Mouse (Mus musculus): ENCODE measurements at regions not wholly inside any gene's neighbourhood (a gene's known extent, or its start where the extent isn't known, plus 50 kb on each side); places are given as distances from the start of the nearest gene placed in this dataset.

DNA sequence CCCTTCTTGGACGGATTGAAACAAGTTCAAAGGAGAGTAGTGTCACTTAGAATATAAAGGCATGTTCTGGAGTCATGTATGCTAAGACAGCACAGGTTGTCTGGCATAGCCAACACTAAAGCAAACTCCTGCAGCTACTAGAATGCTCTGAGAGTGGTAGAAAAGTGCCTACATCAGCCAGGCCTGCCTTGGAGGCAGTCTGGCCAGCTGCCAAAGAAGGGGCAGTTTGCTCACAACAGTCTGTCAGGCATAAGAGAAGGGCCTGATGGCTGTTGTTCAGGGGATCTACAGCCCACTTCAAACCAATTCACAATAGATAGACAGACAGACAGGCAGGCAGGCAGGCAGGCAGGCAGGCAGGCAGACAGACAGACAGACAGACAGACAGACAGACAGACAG is 136.5 kb upstream of the Dap start:
- no peak for DNase-seq

DNA sequence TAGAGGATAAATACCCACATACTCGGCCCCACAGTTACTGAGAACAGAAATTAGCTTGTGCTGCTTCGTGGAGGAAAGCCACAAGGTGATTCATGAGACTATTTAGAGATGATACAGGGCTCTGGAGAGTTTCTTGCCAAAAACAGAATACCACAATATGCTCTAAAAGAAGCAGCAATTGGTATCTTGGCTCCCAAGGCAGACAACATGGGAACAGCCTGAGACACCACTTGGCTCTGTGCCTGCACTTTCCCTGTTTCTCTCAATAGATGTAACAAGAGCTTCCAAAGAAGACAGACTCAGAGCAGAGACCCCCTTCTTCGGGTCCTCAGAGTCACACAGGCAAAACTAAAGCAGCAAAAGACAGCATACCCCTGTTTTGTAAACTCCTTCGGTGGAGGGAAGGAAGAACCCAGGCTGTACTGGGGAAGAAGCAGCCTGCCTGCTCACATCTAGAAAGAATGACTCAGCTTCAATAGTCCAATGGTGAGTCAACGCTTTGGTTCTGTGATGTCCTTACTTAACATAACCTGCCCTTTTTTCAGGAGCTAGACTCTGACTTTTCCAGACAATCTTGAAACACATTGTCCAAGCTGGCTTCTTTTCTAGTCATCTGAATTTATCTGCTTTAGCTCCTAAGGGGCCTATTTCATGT is 132.1 kb upstream of the Dap start:
- no peak for DNase-seq

DNA sequence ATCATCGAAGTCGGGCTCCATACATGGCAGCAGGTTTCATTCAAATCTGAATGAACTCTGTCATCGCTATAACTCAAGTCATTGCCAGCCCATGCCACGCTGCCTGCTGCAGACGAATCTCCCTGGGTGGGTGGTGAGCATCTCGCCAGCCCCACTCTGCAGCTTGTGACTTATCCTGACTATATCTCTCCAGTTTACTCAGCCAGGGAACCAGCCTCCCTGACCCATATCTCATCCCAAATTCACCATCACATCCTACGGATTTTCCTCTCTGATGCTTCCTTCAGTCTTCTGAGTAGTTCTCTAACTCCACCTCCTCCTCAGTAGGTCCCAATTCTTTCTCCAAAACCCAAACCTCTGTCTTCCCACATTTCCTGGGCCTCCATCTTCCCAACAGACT is 127.9 kb upstream of the Dap start:
- no peak for DNase-seq

DNA sequence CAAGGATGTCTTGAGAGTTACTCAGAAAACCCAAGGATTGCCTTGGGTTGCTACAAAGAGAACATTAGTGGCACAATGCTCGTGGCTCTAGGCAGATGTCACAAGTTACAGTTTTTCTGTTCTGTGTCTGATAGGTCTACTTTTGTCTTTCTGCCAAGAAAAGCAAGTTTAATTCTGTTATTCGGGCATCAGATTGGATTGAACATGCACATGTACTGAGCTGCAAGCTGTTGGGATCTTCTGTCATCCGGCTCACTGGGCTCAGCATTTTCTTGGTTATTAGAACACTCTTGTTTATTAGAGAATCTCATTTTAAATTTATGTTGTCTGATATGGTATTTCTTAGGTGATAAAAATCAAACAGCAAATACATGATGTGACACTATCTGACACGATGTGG is 126.8 kb upstream of the Dap start:
- DNase-seq: no peak

DNA sequence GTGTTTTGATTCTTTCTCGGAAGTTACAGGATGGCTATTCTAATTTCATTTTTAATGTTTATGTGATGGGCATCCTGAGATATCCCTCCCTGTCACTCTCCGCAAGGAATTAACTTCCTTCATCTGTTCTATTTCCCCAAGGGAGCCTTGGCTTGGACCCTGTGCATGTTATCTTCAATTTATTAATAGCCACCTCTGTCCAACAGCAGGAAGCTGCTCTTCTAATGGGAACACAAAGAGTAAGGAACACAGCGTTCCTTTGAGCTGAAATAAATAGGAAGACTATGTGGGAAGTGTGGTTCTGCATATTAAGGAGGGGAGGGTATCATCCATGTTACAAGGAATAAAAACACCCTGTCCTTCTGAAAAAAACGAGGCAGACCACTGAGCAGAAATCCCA is 119.4 kb upstream of the Dap start:
- DNase-seq: no peak

DNA sequence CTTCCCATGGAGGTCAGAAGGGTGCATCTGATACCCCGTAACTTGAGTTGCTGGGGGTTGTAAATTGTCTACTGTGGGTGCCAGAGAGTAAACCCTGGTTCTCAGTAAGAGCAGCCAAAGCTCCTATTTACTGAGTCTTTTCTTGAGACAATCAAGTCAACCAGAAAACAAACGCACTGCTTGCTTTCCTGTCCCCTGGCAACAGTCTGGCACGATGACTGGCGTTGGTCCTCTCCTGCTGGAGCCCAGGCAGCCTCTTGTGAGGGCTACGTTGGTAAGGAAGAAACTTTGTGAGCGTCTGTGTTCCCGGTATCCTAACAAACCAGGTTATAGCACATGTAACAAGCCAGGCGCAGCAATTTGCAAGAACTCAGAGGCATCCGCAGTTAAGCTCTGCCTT is 117.2 kb upstream of the Dap start:
- DNase-seq: no peak

DNA sequence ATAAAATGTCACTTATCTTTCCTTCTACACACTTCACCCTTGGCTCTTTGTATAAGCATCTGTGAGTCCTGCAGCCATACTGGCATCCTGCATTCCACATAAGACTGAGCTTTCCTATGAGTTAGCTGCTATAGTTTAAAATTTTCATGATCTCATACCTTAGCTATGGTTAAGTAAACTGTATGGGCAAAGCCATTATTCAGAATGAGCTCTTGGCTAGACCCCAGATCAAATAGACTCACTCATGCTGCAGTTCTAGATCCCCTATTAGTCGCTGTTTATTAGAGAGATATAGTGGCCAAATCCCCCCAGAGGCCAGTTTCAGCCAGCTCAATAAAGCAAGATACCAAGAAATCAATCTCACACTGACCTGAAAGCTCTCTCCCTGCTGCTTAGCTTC is 110.9 kb upstream of the Dap start:
- DNase-seq: no peak

DNA sequence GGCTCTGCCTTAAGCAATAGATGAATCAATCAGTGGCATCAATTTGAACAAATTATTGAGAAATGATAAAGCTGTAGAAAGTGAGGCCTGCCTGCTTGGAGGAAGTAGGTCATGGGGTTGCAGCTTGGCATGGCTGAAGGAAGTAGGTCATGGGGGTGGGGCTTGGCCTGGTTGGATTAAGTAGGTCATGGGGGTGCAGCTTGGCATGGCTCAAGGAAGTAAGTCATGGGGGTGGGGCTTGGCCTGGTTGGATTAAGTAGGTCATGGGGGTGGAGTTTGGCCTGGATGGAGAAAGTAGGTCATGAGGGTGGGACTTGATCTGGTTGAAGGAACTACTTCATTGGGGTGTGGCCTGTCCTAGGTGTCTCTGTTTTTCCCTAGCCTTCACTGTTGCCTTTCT is 106.8 kb upstream of the Dap start:
- no peak for DNase-seq

DNA sequence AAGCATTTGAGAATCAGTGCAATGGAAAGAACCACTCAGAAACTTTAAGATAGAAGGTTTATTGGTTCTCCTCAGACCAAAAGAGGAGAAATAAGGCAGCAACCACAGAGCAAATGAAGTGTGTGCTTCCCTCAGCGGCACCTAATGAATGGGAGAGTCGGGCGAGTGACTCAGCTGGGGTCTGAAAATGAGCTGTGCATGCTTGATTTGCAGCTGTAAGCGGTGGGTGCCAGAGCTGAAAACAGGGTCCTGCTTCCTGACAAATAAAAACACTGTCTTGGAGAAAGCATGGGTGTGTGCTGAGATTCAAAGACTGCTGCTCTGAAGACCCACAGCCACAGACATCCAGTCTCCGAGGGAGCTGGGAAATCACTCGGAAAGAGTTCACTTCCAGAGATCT is 104.0 kb upstream of the Dap start:
- DNase-seq: no peak

DNA sequence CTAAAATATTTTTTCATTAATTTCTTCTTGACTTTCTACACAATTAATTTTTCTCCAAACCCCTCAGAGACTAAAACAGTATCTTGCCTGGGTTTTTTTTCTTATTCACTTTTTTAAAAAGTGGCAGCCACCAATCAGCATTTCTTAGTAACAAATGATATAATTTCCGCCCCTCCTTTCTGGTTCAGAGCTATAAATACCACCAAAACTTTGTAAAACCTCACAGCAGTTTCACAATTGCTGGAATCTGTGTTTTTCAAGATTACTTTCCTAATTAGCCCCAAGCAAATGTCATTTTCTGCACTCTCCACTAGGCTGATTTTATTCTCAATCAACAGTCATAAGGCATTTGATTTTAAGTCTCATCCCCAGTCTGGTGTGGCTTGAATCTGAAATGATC is 98.3 kb upstream of the Dap start:
- no peak for DNase-seq

DNA sequence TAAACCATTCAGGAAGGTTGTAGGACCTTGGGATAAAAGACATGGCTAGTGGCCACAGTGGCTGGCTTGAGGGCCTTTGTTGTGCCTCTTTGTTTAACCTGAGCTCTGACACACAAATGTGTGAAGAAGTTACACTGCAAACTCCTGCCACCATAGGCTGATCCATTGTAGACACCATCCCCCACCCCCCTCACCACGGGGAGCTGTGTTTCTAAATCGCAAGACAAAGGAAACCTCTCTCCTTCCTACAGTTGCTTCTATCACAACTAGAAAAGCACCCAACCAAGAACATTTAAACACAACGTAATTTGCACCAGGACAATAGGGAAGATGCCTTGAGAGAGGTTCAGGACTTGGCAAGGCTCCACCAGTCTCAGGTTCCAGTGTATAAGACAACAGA is 97.1 kb upstream of the Dap start:
- no peak for DNase-seq

DNA sequence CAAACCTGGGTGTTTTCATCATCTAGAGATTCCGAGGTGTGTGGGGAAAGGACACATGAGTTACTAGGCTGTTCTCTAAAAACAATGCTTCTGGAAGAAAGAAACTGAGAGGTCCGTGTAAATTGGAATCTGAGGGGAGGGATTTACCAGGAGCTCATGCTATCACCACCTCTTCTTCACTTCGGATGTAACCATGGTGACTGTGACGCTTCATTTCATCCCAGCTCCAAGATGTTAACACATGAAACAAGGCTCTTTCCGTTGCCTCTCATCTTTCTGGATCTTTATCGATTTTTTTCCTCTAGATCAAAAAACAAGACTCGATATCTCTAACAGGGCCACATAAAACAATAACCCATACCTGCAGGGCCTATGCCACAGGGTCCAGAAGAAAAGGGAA is 89.2 kb upstream of the Dap start:
- DNase-seq: no peak

DNA sequence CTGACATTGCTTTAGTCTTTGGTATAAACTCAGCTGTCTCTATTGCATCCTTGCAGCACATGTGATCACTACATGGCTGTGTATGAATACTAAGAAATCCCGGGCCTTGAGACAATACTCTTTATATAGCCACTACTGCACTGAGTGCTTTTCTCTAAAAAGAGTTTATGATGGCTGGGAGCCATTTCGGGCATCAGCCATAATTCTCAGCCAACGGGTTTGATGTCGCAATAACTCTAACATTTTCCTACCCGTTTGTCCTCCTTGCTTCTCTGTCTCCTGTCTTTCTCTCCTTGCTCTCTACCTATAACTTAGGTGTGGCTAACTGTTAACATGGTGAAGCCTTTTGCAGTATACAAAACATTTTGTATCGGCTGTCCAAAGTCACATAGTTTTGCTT is 85.5 kb upstream of the Dap start:
- DNase-seq: no peak

DNA sequence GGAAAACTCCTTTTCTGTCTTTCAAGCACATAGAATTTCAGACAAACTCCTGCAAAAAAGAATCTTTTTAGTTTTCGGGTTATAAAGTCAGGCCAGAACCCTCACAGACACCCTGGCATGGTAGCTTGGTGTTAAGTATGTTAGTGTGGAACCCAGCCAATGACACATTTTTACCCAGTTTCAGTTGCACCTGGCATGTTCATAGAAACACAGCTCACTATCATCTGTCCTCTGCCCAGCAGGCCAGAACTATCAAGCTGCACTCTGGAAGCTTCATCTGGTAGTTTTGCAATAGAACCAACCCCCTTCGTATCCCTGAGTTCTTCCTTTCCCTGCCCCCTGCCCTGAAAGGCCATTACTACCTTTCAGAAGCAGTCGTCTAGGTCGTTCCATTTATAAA is 82.4 kb upstream of the Dap start:
- DNase-seq: no peak

DNA sequence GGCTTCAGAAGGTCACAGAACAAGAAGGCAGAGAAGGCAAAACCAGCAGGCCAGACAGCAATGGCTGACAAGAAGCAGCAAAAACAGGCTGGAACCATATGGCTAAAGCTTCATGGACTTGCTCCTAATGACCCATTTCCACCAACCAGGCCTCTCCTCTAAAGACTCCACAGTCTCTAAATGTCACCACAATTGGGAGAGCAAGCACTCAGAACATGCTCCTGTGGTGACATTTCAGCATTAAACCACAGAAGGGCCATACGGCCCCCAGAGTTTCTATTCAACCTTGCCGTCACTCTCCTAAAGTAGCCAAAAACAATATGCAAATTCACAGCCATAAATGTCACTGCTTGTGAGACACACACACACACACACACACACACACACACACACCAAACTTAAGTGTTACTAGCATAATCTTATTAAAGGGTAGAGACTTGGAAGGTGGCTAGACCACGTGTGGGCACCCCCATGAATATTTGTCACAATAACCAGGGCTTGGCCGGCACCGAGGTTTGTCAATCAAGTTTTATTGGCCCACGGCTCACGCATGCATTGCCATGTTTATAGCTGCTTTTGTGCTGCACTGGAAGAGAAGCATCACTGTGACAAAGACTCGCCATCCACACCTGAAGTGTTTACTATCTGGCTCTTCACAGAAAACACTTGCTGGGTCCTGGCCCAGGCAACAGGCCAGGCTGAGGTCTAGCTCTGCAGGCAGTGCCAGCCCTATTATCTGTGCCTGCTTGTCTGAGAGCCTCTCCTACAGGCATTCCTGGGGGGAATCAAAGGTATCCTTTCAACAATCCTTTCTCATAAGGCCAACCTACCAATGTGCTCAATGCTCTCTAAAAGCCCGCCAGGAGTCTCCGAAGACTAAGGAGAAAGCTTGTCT is 75.6 kb upstream of the Dap start:
- no peak for DNase-seq

DNA sequence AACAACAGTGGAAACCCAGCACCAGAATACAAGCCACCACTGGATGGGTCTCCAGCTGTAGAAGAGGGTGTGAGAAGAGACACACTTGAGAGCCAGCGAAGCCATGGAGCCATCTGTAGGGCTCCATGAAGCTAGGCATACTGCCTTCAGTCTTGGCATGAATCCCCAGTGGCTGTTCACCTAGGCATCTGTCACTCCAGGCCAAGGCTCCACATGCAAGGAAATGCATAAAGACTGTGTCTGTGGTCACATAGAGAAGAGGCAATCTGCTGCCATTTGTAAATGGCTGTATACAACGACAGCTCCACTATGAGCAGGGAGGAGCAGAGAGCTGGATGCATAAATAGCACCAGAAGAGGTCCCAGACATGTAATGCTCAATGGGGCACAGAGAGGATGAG is 74.3 kb upstream of the Dap start:
- no peak for DNase-seq

DNA sequence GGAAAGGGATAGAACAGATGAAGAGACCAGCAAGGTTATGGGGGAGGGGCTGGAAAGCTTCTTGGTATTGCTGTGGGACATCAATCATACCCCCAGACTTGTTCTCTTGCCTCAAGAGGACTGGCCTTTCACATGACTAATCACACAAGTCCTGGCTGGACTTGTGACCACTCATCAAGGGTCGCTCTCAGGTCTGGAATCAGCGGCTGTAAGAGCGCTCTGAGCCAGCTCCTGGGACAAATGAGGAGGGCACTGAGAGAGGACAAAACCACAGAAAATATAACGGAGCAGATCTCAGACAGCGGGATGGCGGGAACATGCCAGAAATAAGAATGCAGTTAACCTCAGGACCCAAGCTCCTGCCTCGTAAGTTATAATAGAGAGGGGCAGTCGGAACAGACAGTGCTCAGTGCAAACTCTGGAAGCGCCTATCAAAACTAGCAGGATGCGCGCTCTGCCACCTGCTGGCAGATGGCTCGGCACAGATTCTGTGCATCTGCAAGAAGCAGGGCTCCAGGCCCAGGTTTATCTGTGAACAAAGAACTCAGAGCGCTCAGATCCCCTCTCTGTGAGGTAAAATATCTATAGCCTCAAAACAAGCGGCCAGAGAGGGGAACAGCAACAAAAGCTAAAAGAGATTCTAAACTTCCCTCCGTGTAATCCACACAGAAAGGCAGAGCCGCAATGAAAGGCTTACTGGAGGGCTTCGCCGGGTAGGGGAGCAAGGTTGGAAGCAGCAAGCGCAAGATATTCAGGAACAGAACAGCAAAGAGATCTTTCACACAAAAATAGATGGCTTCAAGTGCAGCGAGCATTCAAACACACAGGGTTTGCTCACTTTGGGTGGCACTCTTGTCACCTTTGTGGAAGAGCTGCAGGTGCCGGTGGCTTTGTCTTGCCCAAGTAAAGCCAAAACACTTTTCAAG is 73.3 kb upstream of the Dap start:
- peak; percentile 15 to 55 for DNase-seq

DNA sequence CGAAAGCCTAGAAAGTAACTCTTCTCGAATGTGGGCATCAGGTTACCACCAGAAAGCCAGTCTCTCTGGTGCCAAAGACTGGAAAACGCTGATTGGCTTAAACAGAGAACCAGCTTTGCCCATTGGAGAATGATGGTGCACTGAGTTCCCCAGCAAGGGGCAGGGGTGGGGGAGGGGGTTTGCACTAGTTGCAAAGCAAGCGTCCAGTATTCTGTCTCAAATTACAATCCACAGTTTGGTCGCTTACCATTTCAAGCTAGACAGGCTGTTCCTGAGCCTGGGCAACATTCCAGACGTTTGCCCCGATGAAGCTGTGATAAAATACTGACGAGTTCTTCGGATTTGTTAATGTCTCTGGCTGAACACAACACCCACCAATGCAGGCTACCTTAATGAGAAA is 69.0 kb upstream of the Dap start:
- DNase-seq: no peak

DNA sequence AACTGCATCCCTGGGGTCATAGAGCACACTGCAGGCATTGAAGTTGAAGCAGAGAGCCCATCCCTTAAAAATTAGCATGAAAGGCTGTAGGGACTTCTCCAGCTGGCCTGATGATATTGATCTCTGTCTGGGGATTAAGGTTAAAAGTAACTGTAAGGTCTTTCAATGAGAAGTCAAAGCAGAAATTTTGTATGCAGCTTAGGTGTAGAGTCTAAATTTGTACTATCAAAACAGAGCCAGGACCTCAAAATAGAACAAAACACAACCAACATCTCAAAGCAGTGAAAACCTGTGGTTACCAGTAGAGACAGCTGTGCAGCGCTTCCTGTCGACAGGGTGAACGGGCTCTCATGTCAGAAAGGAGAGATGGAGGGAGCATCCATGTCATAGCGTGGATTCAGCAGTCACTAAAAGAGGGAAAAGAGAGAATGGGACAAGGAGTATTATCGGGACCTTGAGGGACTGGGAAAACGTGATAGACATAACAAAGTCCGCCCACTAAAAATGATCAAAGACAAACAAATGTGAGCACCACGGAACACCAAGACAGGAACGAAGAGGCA is 57.5 kb upstream of the Dap start:
- no peak for DNase-seq

DNA sequence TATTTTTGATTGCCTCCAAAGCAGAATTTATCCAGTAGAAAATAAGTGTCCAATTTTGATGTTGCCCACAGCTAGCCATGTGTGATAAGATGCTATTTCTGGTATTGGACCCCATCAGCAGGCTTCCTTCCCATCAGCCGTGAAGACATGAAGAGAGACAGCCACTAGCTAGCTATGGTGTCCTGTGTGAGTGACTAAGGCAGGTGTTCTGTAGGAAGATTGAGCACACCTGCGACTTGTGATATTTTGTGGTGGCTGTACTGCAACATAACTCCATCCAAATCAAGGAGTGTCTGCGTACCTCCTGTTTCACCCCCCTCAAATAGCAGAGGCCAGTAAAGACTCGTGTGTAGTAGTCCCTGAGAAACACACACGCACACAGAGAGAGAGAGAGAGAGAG is 56.6 kb upstream of the Dap start:
- DNase-seq: no peak

DNA sequence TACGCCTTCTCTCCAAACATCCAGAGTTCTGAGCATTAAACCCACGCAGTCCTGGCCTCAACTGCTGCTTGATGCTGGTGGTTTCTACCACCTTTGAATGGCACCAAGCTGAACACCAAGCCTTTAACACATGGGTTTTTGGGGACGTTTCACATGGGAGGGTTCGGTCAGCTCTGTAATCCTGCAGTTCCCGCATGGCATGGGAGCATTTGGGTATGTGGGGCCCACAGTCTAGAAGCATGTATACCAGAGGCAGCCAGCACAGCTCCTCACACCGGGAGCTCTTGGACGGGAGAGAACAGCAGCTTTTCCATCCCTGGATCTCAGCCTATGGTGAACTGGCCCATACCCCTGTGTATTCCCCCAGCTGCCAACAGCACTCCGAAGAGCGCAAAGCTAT is 55.9 kb upstream of the Dap start:
- no peak for DNase-seq

DNA sequence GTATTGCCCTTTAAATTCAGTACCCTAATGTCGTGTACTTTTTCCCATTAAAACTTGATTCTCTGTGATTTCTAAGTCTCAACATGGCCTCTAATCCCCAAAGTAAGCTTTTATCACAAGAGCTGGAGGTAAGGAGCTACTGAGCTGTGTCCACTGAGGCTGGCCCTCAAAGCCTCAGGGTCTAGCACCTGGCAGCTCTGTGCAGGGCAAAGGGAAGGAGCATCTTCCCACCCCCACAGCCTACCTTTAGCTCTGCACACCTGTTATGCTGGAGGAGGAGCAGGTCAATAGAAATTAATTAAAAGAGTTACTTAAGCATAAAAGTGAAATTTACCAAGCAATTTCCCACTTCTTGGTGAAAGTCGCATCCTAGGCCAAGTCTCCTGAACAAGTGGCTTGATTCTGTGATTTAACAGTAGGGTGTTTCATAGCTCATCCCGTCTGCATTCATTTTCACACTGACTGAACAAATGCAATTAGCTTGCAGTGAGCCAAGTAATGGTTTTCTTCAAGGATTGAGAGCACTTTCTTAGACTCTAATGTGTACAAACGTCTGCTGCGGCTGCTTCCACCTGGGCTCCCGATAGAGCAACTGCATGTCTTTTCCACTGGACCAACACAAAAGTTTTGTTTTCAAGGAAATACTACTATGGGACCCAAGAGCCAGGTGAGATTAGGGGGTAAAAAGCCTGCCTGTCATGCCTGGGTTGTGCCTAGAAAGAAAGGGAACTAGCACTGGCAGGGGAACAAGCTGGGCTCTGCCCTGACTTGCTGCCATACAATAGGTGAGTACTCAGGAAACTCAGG is 50.6 kb upstream of the Dap start:
- DNase-seq: no peak
